Mouse (Mus musculus): ENCODE results near the gene Dab2ip. TPM values are rescaled to one million over a fixed set of nuclear protein-coding genes. Genes with fewer than 3 reads are reported as not detected.

The Dab2ip gene
- total and polyA plus RNA-seq, 2 experiments from 2014 or later: 23.9 to 57.7 TPM

GRCm38 (mm10) chr2:35625007-35625380 is 66.9 kb downstream of the Dab2ip start:
- 91% methylated on average over 6 of the region's 6 CpGs for WGBS
- no peak for TF ChIP-seq CTCF (IDR thresholded peaks at IDR 0.05; ENCODE audit: low read depth)
- no peak for TF ChIP-seq EP300 (IDR thresholded peaks at IDR 0.05; ENCODE audit: low read depth)
- no peak overlapping the region for H3K4me2 ChIP-seq (ENCODE audit: low read depth, low read length)
- DNase-seq (ENCODE audit: low spot score) (no peak), ATAC-seq (ENCODE audit: insufficient read depth, low read depth) (no peak)
- H3K36me3 ChIP-seq (replicated peaks; ENCODE audit: control insufficient read depth, insufficient read depth, low read length): no peaks in the 10 kb centered on the region
- H3K9me3 ChIP-seq (replicated peaks; ENCODE audit: control insufficient read depth, low read length): no peaks in the 10 kb centered on the region
- no peak overlapping the region for H3K9ac ChIP-seq (replicated peaks; ENCODE audit: low read depth, low read length)
- H3K27ac ChIP-seq (ENCODE audit: low read depth): no peak overlapping the region
- no peaks in the 10 kb centered on the region for H3K27me3 ChIP-seq (ENCODE audit: control insufficient read depth, insufficient read depth, low read length)
- H3K4me3 ChIP-seq (ENCODE audit: low read depth, low read length): no peak overlapping the region
- peaks cover 73% of the 10 kb centered on the region for H3K4me1 ChIP-seq (ENCODE audit: control insufficient read depth, insufficient read depth)

- Histone ChIP-seq H3K9me3 (replicated peaks; ENCODE audit: control insufficient read depth, low read length) (no peaks in the 10 kb centered on the region), H3K4me3 (ENCODE audit: low read depth, low read length) (no peak overlapping the region), H3K4me2 (ENCODE audit: low read depth, low read length) (no peak overlapping the region), H3K27ac (ENCODE audit: low read depth) (no peak overlapping the region), H3K36me3 (replicated peaks; ENCODE audit: control insufficient read depth, insufficient read depth, low read length) (no peaks in the 10 kb centered on the region), H3K27me3 (ENCODE audit: control insufficient read depth, insufficient read depth, low read length) (no peaks in the 10 kb centered on the region), H3K4me1 (ENCODE audit: control insufficient read depth, insufficient read depth) (peaks cover 67% of the 10 kb centered on the region), H3K9ac (replicated peaks; ENCODE audit: low read depth, low read length) (no peak overlapping the region)
- 78% methylated on average over 6 of the region's 6 CpGs for WGBS
- TF ChIP-seq EP300 (IDR thresholded peaks at IDR 0.05; ENCODE audit: low read depth) (no peak), CTCF (IDR thresholded peaks at IDR 0.05; ENCODE audit: low read depth) (no peak)
- no peak for ATAC-seq (ENCODE audit: insufficient read depth, low read depth)
- no peak for DNase-seq (ENCODE audit: low spot score)
These were observed 67.5 kb downstream of the Dab2ip start for GRCm38 (mm10) chr2:35625526-35625925.

- no peak for TF ChIP-seq EP300 (IDR thresholded peaks at IDR 0.05; ENCODE audit: low read depth)
- no peak for TF ChIP-seq CTCF (IDR thresholded peaks at IDR 0.05; ENCODE audit: low read depth)
- Histone ChIP-seq H3K4me2 (ENCODE audit: low read depth, low read length) (0 out of 2 replicates have a peak overlapping the region, but pooled peaks have one; percentile 8), H3K27ac (ENCODE audit: low read depth) (peak overlapping the region; percentile 74), H3K4me1 (ENCODE audit: control insufficient read depth, insufficient read depth) (peaks cover 61% of the 10 kb centered on the region), H3K9ac (replicated peaks; ENCODE audit: low read depth, low read length) (no peak overlapping the region), H3K27me3 (ENCODE audit: control insufficient read depth, insufficient read depth, low read length) (no peaks in the 10 kb centered on the region), H3K4me3 (ENCODE audit: low read depth, low read length) (no peak overlapping the region), H3K36me3 (replicated peaks; ENCODE audit: control insufficient read depth, insufficient read depth, low read length) (peaks cover 2% of the 10 kb centered on the region; the same call in 1 of the 2 replicates), H3K9me3 (replicated peaks; ENCODE audit: control insufficient read depth, low read length) (no peaks in the 10 kb centered on the region)
- 59% methylated on average over 9 of the region's 9 CpGs for WGBS
- DNase-seq (ENCODE audit: low spot score) (no peak), ATAC-seq (ENCODE audit: insufficient read depth, low read depth) (no peak)
These were observed 68.2 kb downstream of the Dab2ip start for GRCm38 (mm10) chr2:35626181-35626727.

- Histone ChIP-seq H3K27me3 (ENCODE audit: control insufficient read depth, insufficient read depth, low read length) (no peaks in the 10 kb centered on the region), H3K4me2 (ENCODE audit: low read depth, low read length) (peak overlapping the region; percentile 7; the same call in 1 of the 2 replicates), H3K27ac (ENCODE audit: low read depth) (peak overlapping the region; percentile 74), H3K9ac (replicated peaks; ENCODE audit: low read depth, low read length) (no peak overlapping the region), H3K9me3 (replicated peaks; ENCODE audit: control insufficient read depth, low read length) (no peaks in the 10 kb centered on the region), H3K36me3 (replicated peaks; ENCODE audit: control insufficient read depth, insufficient read depth, low read length) (peaks cover 6% of the 10 kb centered on the region; the same call in 1 of the 2 replicates), H3K4me1 (ENCODE audit: control insufficient read depth, insufficient read depth) (peaks cover 50% of the 10 kb centered on the region), H3K4me3 (ENCODE audit: low read depth, low read length) (no peak overlapping the region)
- ATAC-seq (ENCODE audit: insufficient read depth, low read depth) (peak; percentile 22; the same call in 1 of the 2 replicates), DNase-seq (ENCODE audit: low spot score) (peak; percentile 29)
- TF ChIP-seq CTCF (IDR thresholded peaks at IDR 0.05; ENCODE audit: low read depth) (no peak), EP300 (IDR thresholded peaks at IDR 0.05; ENCODE audit: low read depth) (0 out of 2 replicates have a peak, but pooled peaks have one; percentile 44)
- 9% methylated on average over 11 of the region's 11 CpGs for WGBS
These were observed 69.3 kb downstream of the Dab2ip start for GRCm38 (mm10) chr2:35627298-35627898.

- Histone ChIP-seq H3K27ac (ENCODE audit: low read depth) (peak overlapping the region; percentile 67), H3K4me3 (ENCODE audit: low read depth, low read length) (no peak overlapping the region), H3K4me1 (ENCODE audit: control insufficient read depth, insufficient read depth) (peaks cover 44% of the 10 kb centered on the region), H3K27me3 (ENCODE audit: control insufficient read depth, insufficient read depth, low read length) (no peaks in the 10 kb centered on the region), H3K36me3 (replicated peaks; ENCODE audit: control insufficient read depth, insufficient read depth, low read length) (peaks cover 6% of the 10 kb centered on the region; the same call in 1 of the 2 replicates), H3K9me3 (replicated peaks; ENCODE audit: control insufficient read depth, low read length) (no peaks in the 10 kb centered on the region), H3K4me2 (ENCODE audit: low read depth, low read length) (peak overlapping the region; percentile 7; the same call in 1 of the 2 replicates), H3K9ac (replicated peaks; ENCODE audit: low read depth, low read length) (peak overlapping the region; percentile 2; the same call in 1 of the 2 replicates)
- WGBS: 32% methylated on average over 7 of the region's 7 CpGs
- DNase-seq (ENCODE audit: low spot score) (no peak), ATAC-seq (ENCODE audit: insufficient read depth, low read depth) (no peak)
- TF ChIP-seq CTCF (IDR thresholded peaks at IDR 0.05; ENCODE audit: low read depth) (no peak), EP300 (IDR thresholded peaks at IDR 0.05; ENCODE audit: low read depth) (no peak)
These were observed 70.0 kb downstream of the Dab2ip start for GRCm38 (mm10) chr2:35628052-35628451.
